Mouse (Mus musculus) brain, embryonic 18.5 days (tissue): ENCODE results near the gene Ttll9.

Source experiments
- DNase-seq: peaks from one replicate; pipeline ENCODE4 v3.0.0-alpha.2; 2012; ENCODE audit warnings: low read depth, low spot score

Gene Ttll9

DNA sequence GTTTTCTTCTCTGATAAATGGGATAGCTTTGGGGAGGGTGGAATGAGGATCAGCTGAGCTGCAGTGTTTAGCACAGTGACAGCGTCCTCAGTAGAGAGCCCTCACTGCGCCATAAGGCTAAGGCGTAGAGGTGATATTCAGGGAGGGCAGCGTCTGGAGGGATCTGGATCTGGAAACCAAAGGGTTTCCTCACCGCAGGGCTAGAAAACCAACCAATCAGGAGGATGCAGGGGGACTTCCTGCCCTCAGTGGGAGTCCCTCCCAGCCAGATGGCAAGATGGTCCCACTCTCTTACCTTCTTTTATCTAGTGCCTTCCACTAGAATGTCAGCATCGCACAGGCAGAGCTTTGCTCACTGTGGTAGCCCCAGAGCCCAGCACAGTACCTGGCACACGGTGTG, 20.5 kb upstream of the Ttll9 start:
- no peak for DNase-seq

DNA sequence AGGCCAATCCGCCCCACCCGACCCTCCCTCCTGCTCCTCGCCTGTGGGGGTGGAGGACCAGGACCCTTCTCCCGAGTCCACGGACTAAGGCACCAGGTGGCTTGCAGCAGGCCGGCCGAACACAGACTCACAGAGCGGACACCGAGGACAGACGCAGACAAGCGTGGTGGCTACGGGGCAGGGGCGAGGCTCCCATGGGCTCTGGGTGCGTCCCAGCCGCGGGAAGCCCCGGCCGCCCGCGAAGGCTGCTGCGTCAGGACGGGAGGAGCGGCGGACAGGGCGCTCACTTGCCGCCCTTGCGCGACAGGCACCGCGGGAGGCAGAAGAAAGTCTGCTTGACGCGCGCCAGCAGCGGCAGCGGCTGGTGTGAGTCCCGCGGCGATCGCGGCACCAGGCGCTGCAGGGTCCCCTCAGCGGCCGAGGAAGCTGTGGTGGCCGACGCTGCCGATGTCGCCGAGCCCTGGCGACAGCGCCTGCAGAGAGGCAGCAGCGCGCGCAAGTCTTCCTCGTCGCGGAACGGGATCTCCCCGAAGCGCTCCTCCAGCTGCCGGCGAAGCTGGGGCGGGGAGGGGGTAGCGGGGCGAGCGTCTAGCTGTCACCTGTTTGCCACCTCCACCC, 19.3 kb upstream of the Ttll9 start:
- no peak for DNase-seq

DNA sequence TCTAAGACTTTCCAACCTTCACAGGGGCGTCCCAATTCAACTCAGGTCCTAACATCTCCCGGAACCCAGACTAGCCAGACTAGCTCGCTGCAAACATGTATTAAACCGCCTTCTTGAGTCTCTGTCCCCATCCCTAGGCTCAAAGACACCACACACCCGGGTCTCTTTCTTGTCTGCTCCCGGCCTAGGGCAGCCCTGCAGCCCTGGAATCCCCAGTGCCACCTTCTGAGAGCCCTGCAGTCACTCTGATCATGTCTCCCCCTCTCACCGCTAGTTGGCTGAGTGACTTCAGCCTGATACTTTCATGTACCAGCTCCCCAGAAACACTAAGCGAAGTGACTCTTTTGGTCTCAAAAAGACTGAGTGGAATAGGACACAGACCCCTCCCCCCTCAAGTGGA, 18.7 kb upstream of the Ttll9 start:
- DNase-seq, result no peak

DNA sequence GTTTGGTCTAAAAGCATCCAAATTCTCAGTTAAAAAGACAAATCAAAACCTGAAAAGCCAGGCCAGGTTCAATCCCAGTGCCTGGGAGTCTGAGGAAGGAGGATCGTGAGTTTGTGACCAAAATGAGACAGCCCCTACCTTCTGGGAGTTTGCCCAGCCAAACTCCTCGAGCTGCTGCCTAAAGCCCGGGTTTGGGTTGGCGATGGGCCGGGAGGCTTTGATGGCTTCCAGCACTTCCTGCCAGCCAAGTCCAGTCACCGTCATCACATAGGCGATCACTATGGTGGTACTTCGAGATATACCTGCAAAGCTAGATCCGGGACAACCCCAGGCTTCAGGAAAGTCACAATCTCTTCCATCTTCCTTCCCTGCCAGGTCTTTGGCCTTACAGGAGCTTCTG, 18.3 kb upstream of the Ttll9 start:
- no peak for DNase-seq

DNA sequence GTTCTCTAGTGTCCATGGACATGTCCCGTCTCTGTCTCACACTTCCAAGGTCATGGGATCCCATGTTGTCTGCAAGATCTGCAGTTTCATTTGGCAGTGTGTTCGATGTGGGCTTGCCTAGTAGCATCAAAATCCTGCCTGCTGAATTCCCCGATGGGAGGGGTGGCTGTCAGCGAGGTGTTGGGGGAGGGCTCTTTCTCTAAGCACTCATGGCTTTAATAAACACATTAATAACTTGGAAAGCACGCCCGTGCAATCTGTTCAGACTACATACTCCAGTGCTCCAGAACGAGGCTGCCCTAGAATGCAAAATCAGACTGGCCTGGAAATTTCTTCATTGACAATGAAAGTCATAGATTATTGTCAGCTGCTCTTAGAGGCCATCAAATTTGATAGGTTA, 15.2 kb upstream of the Ttll9 start:
- DNase-seq, result peak; percentile 24

DNA sequence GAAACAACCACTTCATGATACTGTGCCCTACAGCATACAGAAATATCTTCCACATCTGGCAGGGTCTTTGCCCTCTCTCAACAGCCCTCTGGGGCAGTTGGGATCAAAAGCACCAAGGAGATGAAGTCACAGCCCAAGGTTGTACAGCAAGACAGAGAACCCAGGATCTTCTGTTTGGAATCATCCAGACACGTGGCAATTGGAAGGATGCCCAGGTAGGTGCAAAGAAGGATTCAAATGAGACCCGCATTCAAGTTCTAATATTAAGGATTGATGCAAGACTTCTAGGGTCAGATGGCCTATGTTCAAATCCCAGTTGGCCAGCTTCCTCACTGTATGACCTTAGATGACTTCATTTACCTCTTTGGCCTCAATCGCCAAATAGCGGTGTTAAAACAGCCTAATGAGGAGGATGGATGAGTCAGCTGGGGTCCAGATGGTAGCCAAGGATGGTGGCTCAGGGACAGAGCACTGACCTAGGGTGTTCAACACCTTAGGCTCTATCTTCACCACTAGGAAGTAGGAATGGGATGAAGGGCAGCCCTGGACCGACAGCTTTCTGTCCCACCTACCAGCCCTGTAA, 13.8 kb upstream of the Ttll9 start:
- DNase-seq, result no peak

DNA sequence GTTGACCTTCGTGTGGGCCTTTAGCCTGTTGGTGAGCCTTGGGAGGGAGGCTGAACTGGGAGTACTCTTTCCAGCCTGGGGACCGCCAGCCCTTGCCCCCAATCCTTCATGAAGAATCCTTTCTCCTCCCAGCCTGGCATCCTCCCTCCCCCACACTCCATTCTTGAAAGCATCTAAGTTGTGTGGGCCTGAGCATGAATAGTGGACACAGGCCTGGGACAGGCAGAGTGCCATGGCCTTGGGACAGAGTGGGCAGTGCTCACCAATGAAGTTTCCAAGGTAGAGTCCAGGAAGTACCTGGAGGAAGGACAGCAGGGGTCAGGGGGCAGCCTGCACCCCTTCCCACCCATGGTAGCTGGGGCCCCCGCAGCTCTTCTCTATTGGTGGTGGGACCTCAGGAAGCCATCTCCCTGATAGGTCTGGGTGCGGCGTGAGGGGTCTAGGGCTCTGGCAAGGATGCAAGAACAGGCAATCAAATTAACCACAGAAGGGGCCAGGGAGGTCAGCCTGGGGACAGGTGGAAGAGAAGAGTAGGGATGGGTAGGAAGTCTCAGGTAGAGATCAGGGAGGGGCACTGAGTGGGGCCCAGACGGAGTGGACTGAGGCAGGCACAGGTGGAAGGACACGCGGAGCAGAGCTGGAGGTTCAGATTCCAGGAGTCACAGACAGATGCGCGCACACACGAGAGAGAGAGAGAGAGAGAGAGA, 11.8 kb upstream of the Ttll9 start:
- no peak for DNase-seq

DNA sequence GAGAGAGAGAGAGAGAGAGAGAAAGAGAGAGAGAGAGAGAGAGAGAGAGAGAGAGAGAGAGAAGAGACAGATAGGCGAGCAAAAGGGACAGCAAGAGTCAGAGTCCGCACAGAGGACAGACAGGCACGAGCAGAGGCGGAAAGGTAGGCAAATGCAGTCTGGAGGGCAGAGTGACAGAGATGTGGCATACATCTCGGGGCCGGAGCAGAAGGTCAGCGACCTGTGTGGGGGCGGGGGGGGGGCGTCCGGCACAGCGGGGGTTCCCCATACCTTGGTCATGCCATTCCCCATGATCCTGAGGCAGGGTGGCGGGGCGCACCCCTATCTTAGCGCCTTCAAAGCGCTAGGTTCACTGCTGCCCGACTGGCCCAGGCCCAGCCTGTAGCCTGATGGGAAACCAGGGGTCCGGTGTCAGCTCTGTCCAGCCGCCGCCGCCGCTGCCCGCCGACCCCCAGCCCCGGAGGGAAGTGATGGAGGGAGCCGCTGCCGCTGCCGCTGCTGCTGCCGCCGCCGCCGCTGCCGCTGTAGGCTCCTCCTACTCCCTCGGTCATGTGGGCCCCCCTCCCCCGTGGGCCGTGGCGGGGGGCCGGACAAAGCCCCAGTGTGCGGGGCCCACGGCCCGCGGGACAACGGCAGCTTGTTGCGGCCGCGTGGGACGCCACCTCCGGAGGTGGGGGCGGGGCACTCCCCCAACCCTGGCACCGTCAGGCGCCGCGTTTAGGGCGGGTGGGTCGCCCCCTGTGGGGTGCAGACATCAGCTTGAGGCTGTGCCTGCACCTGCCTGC, 11.0 kb upstream of the Ttll9 start, which contains the start of gene Dusp15:
Dusp15 (minus strand) TSS at position 634 of the 785 bp plus-strand sequence.
- DNase-seq, result peak; percentile 37

DNA sequence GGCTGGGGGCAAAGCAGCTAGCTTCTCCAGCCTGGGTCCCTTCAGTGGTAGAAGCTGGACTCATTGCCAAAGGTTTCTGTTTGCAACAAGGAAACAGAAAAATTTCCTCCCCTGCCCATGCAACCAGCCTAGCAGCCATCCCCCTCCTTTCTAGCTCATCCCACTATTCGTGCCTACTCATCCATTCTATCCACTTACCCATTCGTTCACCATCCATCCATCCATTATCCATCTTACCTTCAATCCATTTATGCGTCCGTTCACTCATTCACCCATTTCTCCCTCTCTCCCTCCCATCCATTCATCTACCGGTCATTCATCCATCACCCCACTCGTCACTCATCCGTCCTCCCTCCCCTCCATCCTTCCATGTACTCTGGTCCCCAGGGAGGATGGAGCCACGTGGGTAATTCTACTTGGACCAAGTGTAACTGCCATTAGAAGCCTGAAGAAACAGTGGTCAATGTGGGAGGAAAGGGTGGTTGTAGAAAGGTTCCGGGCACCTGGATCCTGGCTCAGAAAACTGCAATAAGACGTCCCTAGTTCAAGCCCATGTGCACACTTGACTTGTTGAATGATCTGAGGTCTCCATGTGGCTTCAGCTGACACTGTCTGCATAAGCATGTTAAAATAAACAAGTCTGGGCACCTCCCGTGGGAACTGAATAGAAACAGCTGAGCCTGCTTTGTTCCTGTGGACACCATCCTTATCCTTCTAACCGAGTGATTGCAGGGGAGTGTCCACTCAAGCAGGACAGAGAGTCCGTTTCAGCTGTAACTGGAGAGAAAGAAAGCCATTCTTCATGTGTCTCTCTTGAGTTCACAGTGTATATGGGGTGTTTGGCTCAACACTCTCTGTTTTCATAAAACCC, 10.2 kb upstream of the Ttll9 start:
- DNase-seq, result peak; percentile 28

DNA sequence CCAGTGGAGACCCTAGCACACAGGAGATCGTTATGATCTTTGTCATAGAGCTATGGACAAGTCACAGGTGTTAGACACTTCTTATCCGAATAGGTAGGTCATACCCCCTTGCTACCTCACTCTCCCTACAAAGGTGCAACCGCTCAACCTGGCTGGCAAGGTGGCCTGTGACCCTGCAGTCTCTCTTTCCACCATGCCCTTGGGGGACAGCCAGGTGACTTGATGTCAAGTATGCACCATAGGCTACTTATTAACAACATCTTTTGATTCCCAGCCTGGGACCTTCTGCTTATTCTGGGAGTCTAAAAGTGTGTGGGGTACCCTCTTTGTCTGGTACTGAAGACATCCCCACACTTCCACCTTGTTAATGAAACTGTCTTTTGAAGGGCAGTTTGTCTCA, 4.2 kb upstream of the Ttll9 start:
- no peak for DNase-seq

DNA sequence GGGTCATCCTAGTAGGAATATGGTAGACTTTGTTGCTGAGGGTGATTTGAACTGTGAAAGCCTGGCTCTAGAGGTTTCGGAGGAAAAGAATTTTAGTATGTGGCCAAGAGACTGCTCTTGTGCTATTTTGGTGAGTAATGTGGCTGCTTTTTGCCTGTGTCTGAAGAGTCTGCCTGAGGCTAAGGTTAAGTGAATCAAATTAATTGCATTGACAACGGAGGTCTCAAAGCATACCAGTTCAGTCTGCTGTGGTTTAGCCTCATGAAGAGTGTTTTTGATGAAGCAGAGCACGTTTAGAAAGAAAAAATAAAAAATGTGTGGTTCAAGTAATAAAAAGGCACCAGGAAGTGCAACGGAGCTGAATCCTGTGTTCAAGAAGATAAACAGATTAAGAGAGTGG, 3.3 kb downstream of the Ttll9 start:
- no peak for DNase-seq

DNA sequence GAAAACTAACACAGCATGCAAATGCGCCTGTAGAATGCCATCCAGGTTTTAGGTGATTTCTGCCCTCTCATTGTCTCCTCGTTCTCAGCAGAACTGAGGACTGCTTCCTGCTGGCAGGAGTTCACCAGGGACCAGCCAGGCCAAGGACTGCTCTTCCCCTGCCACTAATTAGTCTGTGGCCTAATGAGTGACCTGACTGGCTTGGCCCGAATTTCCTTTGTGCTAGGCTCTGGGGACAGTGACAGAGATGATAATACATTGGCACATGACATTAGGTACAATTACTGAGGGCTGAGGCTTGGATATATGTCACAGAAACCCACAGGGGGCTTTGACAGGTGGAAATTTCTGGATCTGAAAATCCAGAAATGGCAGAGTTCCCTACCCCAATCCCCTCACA, 14.7 kb downstream of the Ttll9 start:
- DNase-seq, result no peak

DNA sequence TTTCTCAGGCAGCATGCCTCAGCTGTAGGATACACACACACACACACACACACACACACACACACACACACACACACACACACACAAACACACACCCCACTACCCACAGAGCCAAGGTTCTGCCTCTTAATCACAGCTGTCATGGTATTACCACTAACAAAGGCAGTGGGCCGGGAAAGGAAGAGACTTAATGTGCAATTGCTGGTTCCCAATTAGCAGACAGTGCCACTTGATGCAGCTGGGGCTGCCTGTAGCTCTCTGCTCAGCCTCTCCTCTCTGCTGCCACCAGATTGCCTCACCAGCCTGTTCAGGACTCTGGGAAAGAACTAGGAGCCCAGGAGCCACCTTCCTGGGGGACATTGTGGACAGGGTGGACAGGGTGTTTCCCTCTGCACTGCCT, 23.3 kb downstream of the Ttll9 start:
- peak; percentile 26 for DNase-seq

DNA sequence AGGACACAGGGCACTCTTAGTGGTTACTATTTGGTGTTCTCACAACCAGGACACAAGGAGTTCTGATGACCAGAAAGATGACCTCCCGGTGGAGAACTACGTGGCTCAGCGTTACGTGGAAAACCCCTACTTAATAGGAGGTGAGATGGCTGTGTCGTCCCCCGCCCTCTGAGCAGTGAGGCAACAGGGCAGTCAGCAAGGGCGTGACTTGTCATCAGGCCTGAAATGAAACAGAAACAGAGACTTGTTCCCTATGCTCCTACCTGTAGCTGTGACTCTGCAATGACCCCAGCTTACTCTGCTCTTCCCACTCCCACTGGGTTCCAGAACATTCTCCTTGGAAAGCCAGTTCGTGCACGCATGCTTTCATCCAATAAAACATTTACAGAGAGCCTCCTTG, 29.2 kb downstream of the Ttll9 start:
- no peak for DNase-seq

DNA sequence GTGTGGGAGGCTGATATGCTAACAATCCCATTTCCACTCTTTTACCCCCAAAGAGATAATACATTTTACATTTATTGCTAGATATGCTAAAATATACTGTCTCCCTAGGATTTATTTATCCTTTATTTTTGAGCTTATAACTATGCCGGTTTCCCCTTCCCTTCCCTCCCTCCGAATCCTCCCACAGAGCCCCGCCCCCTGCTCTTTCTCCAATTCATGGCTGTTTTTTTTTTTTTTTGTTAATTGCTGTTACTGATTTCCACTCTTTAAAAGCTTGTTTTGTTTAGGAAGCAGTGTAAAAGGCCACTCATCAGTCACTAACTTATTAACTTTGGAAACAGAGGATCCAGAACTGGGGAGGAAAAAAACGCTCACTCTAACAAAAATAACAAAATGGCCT, 34.8 kb downstream of the Ttll9 start:
- DNase-seq, result no peak

DNA sequence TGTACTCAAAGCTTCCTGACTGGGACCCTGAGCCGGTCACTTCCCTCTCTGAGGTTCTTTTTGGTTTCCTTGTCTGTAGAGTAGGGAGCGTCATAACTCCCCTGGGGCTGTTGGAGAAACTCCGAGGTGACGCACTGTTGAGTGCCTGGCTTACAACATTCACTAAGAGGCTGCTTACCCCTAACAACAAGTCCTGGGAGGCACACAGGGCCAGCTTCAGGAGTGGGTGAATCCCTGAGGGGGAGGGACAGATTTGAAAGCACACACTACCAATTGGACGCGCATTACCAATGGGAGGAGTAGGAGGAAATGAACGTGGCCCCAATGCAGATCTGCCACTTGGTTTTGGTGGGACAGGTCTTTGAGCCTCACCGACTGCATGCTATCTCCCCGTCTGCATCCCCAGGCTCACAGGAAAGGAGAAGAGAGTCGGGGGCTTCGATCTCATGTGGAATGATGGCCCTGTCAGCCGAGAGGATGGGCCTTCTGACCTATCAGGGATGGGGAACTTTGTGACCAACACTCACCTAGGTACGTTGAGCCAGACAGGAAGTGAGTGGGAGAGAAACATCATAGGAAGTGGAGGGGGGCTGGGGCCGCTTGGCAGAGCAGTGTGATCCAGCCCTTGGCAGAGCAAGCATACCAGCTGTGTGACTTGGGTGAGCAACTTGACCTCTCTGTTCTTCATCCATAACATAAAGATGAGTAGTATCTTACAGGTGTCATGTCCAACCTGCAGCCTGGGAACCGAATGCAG, 40.4 kb downstream of the Ttll9 start:
- no peak for DNase-seq

DNA sequence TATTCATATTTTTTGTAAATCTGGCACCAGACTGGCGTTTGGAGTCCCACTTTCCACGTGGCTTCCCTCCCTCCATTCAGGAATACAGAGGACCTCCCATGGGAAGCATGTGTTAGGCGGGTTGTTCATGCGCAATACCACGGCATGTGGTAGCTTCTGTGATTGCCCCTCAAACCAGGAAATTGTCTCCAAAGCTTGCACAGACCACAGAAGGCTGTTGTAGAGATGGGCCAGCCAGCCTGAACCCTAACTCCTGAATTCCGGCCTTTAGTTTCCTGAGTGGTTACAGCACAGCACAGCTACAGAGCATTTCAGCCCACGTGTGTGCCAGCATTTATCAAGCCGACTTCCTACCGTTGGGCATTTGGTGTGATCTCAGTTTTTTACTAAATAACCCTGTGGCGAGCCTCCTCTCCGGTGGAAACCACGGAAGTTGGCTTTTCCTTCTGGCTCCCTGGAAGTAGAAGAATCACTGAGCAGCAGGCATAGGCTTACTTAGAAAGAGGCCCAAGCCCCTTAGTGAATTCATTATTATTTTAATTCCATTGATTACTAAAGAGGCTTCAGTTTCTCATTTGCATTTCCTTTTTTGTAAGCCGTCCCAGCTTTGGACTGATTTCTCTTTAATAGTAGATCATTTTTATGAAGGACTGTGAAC, 41.5 kb downstream of the Ttll9 start:
- DNase-seq, result peak; percentile 40

DNA sequence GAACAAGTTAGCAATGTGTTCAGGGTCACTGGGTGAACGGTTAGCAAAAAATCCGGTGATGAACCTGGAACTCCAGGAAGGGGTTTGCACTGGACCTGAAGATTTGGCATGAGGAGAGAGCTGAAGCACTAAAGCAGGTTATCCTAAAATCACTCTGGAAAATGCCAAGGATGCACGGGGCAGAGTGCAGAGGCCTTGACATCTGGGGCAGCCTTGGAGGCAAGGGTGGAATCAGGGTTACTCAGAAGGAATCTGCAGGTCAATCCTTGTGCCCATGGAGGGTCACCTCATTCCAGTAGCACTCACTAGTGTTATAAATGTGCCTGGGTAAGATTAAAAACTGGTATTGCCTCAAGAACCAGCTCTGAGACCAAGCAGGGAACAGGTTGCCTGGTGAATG, 43.7 kb downstream of the Ttll9 start:
- no peak for DNase-seq

DNA sequence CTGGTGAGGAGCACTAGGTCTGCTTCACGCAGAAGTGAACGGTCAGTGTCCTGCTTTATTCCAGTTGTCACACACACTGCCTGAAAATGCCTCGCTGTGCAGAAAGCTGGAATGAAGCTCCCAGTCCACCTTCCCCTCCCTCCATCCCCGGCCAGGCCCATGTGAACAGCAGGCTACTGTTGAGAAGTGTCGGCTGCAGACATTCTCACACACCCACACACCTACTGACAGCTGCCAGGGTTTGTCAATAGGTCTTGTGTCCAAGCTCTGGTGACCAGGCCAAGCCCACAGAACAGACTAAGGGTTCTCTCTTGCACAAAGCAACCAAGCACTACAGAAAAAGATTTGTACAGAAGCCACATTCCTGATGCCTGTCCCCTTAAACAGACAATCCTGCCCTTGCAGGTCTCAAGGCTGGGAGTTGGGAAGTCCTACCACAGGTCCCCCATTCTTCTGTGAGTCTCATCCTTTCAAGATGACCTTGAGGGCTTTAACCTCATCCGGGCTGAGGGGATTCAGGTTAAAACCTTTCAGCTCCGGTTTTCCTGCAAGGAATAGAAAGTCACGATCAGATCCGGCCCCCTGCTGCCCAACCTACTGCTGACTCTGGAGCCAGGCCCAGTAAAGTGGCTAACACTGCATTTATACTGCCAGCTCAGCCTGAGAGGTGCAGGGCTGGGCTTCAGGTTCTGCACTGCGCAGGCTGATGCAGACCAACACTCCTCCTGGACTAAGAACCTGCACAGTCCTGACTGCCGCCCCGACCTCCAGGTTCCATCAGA, 47.1 kb downstream of the Ttll9 start:
- no peak for DNase-seq
